Mouse (Mus musculus) testis, postnatal 14 days (tissue): ENCODE measurements around the gene Myh2.

ENCODE experiments used
- DNase-seq: peaks from one replicate; pipeline ENCODE4 v3.0.0; 2021; ENCODE audit warnings: low spot score

The Myh2 gene

GRCm38 (mm10) chr11:67237481-67238079, 66.8 kb downstream of the Myh2 start, which contains the start of gene Myh4:
Myh4 (plus strand) TSS chr11:67238029.
- DNase-seq: no peak

- DNase-seq: no peak
These were observed 70.2 kb downstream of the Myh2 start for GRCm38 (mm10) chr11:67241051-67241450.
